Mouse (Mus musculus) heart, embryonic 14.5 days (tissue): ENCODE results near the gene Padi1. TPM values are rescaled to one million over a fixed set of nuclear protein-coding genes. Genes with fewer than 3 reads are reported as not detected.

Experiments
- ATAC-seq: fragments of 200-750 bp; cut with Nextera tagmentation; 2 replicates; pipeline ENCODE4 v1.8.0; 2017; ENCODE audit warnings: low read depth, moderate TSS enrichment; ENCODE audit not compliant: insufficient number of reproducible peaks, insufficient read depth, low FRiP score
- H3K27ac ChIP-seq, 2 experiments: fragments of 200-500 bp in 1 of 2; fragments of 300-500 bp in 1 of 2; sonication (generic) in 1 of 2; replicated peaks in 1 of 2; 2 replicates each; pipeline ENCODE4 v1.5.1; 2012 to 2014; ENCODE audit warnings: low read depth in 2 of 2, low read length in 2 of 2, control low read depth in 1 of 2, mild to moderate bottlenecking in 1 of 2, mixed read lengths in 1 of 2; ENCODE audit not compliant: control insufficient read depth in 1 of 2, insufficient read depth in 1 of 2
- H3K27me3 ChIP-seq: fragments of 300-500 bp; sonication (generic); 2 replicates; pipeline ENCODE4 v1.6.1; 2014; ENCODE audit warnings: mild to moderate bottlenecking, low read length, control low read depth; ENCODE audit not compliant: control insufficient read depth, insufficient read depth
- H3K36me3 ChIP-seq: fragments of 300-500 bp; sonication (generic); 2 replicates; pipeline ENCODE4 v1.6.1; 2014; ENCODE audit warnings: mild to moderate bottlenecking, control low read depth, low read length, mixed read lengths; ENCODE audit not compliant: control insufficient read depth, insufficient read depth
- H3K4me1 ChIP-seq, 2 experiments: fragments of 200-500 bp in 1 of 2; fragments of 300-500 bp in 1 of 2; sonication (generic) in 1 of 2; 2 replicates each; pipeline ENCODE4 v1.6.1; 2012 to 2014; ENCODE audit warnings: low read length in 2 of 2, control low read depth in 1 of 2, mixed read lengths in 1 of 2; ENCODE audit not compliant: control insufficient read depth in 2 of 2, insufficient read depth in 2 of 2
- H3K4me2 ChIP-seq: fragments of 300-500 bp; sonication (generic); 2 replicates; pipeline ENCODE4 v1.6.1; 2014; ENCODE audit warnings: mild to moderate bottlenecking, low read length
- H3K4me3 ChIP-seq, 2 experiments: fragments of 200-500 bp in 1 of 2; fragments of 300-500 bp in 1 of 2; sonication (generic) in 1 of 2; 2 replicates each; pipeline ENCODE4 v1.5.1; 2012 to 2014; ENCODE audit warnings: low read length in 2 of 2, mild to moderate bottlenecking in 2 of 2, control low read depth in 1 of 2, low read depth in 1 of 2, moderate library complexity in 1 of 2; ENCODE audit not compliant: control insufficient read depth in 1 of 2, insufficient read depth in 1 of 2
- H3K9ac ChIP-seq: fragments of 300-500 bp; sonication (generic); 2 replicates; pipeline ENCODE4 v1.6.1; 2014; ENCODE audit warnings: mild to moderate bottlenecking, low read length
- H3K9me3 ChIP-seq: fragments of 300-500 bp; sonication (generic); 2 replicates; pipeline ENCODE4 v1.6.1; 2016; ENCODE audit warnings: low read length, control low read depth; ENCODE audit not compliant: control insufficient read depth
- whole genome bisulfite sequencing: fragments of 180-500 bp; shearing (Covaris S2); extraction: QIAGEN DNeasy Blood & Tissue Kit; methylation state at CpG from one replicate; pipeline ENCODE4 v1.1.7; 2014; 5-methylcytosine and 5-hydroxymethylcytosine counted together
- polyA plus RNA-seq: library from polyadenylated mRNA; unstranded; fragments of >200 nt; fragmentation: Nextera tagmentation; extraction: Ambion mirVana; gene quantifications from 2 replicates; pipeline ENCODE4 v1.2.1, GENCODE M21; 2014

Gene Padi1
- polyA plus RNA-seq, 1 experiment from 2014 or later = 0.09 TPM

- ATAC-seq = no peak
- Histone ChIP-seq H3K27ac (no peak overlapping the region), H3K4me3 (no peak overlapping the region), H3K36me3 (no peaks in the 10 kb centered on the region), H3K9ac (no peak overlapping the region), H3K4me2 (no peak overlapping the region), H3K9me3 (0 out of 2 replicates have a peak, but pooled peaks cover 1% of the 10 kb centered on the region), H3K4me1 (peaks cover 2 to 4% of the 10 kb centered on the region in 2 experiments; a peak in 1 of 4 replicates), H3K27me3 (no peaks in the 10 kb centered on the region)
- WGBS = 95% methylated on average over 9 of the region's 9 CpGs
These were observed 70.7 kb downstream of the Padi1 start for GRCm38 (mm10) chr4:140774893-140775292.

GRCm38 (mm10) chr4:140774025-140774800 lies 71.4 kb downstream of the Padi1 start, which contains the start of gene Padi4:
Gene Padi4 (minus strand): TSS chr4:140774236.
- WGBS = 81% methylated on average over 21 of the region's 21 CpGs
- H3K9me3 ChIP-seq = no peaks in the 10 kb centered on the region
- no peaks in the 10 kb centered on the region for H3K27me3 ChIP-seq
- no peak within 1 kb of the TSS for H3K4me3 ChIP-seq
- H3K36me3 ChIP-seq = no peaks in the 10 kb centered on the region
- no peak within 1 kb of the TSS for H3K27ac ChIP-seq
- peaks cover 0 to 2% of the 10 kb centered on the region in 2 experiments; a peak in 1 of 4 replicates for H3K4me1 ChIP-seq
- no peak for ATAC-seq
- H3K4me2 ChIP-seq = no peak within 1 kb of the TSS
- no peak within 1 kb of the TSS for H3K9ac ChIP-seq

- Histone ChIP-seq H3K27me3 (no peaks in the 10 kb centered on the region), H3K9me3 (no peaks in the 10 kb centered on the region), H3K4me2 (no peak overlapping the region), H3K9ac (no peak overlapping the region), H3K27ac (no peak overlapping the region), H3K4me3 (no peak overlapping the region), H3K4me1 (peaks cover 0 to 2% of the 10 kb centered on the region in 2 experiments; a peak in 1 of 4 replicates), H3K36me3 (no peaks in the 10 kb centered on the region)
- WGBS = 39% methylated on average over 4 of the region's 4 CpGs
- ATAC-seq = no peak
These were observed 74.5 kb downstream of the Padi1 start for GRCm38 (mm10) chr4:140771091-140771490.

DNA sequence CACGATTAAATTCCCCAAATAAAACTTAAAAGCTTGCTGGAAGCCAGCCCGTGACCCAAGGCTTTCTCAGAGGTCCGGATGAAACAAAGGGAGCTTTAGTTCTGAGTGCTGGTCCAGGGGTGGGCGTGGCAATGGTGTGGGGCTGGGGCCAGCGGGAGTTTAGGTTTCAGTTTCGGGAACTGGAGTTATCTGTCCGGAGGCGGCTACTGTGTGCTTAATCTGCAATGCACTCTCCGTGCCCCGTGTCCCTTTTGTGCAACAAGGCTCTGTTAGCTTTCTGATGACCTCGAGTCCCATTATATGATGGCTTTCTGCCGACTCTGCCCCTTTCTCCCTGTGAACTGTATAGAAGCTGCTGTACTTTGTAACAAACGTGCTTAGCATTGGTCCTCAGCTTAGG lies 75.1 kb downstream of the Padi1 start:
- Histone ChIP-seq H3K9ac (peak overlapping the region; percentile 66), H3K4me3 (peak overlapping the region; percentile 40 to 52), H3K36me3 (no peaks in the 10 kb centered on the region), H3K4me1 (peaks cover 0 to 2% of the 10 kb centered on the region in 2 experiments; a peak in 1 of 4 replicates), H3K27me3 (no peaks in the 10 kb centered on the region), H3K27ac (peak overlapping the region; percentile 63 to 66), H3K9me3 (no peaks in the 10 kb centered on the region), H3K4me2 (peak overlapping the region; percentile 69)
- WGBS = 7% methylated on average over 13 of the region's 13 CpGs
- ATAC-seq = no peak

DNA sequence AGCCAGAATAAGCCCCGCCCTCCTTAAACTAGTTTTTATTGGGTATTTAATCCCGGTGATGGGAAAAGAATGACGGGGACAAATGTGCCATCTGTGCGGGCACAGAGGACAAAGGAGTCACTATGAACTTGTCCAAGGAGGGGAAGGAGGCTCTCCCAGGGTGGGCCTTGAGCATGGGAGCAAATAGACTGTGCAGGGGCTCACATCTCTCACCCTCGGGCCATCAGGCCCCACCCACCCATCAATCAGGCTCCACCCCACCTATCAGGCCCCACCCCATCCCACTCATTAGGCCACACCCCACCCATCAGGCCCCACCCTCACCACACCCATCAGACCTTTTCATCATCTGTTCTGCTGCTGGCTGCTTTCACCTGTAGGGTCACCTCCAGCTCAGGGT lies 76.6 kb downstream of the Padi1 start:
- Histone ChIP-seq H3K27me3 (no peaks in the 10 kb centered on the region), H3K36me3 (no peaks in the 10 kb centered on the region), H3K4me2 (no peak overlapping the region), H3K9ac (no peak overlapping the region), H3K4me1 (peaks cover 0 to 2% of the 10 kb centered on the region in 2 experiments; a peak in 1 of 4 replicates), H3K27ac (no peak overlapping the region), H3K4me3 (no peak overlapping the region), H3K9me3 (no peaks in the 10 kb centered on the region)
- WGBS = 76% methylated on average over 5 of the region's 5 CpGs
- ATAC-seq = no peak

GRCm38 (mm10) chr4:140765936-140766335 lies 79.6 kb downstream of the Padi1 start:
- no peak overlapping the region for H3K27ac ChIP-seq
- no peak overlapping the region for H3K9ac ChIP-seq
- H3K36me3 ChIP-seq = no peaks in the 10 kb centered on the region
- no peak overlapping the region for H3K4me3 ChIP-seq
- H3K9me3 ChIP-seq = no peaks in the 10 kb centered on the region
- no peak for ATAC-seq
- no peaks in the 10 kb centered on the region for H3K27me3 ChIP-seq
- no peak overlapping the region for H3K4me2 ChIP-seq
- 65% methylated on average over 3 of the region's 3 CpGs for WGBS
- peaks cover 0 to 2% of the 10 kb centered on the region in 2 experiments; a peak in 1 of 4 replicates for H3K4me1 ChIP-seq

DNA sequence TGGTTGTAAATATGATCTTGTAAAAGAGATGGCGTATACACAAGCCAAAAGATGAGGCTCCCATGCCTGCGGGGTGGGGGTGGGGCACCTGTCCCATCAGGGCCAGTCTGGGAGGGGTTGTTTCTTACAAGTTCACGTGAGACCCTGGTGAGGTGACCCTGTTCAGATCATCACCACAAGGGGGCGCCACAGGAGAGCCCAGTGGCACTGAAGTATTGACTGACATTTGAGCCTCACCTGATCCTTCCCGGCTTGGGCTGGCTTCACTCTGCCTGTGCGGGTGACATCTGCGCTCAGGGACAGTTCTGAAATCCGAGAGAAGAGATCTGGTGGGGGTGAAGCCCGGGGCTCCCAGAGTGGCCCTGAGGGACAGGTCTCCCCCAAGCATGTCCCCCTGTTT lies 82.4 kb downstream of the Padi1 start:
- Histone ChIP-seq H3K36me3 (no peaks in the 10 kb centered on the region), H3K9ac (no peak overlapping the region), H3K27me3 (no peaks in the 10 kb centered on the region), H3K9me3 (no peaks in the 10 kb centered on the region), H3K27ac (no peak overlapping the region), H3K4me1 (peaks cover 0 to 1% of the 10 kb centered on the region in 2 experiments; a peak in 1 of 4 replicates), H3K4me2 (no peak overlapping the region), H3K4me3 (no peak overlapping the region)
- ATAC-seq = no peak
- 16% methylated on average over 9 of the region's 9 CpGs for WGBS
